Mouse (Mus musculus) neutrophil, adult 5-6 weeks (primary cell): ENCODE data around the gene Gm49405. TPM values are rescaled to one million over a fixed set of nuclear protein-coding genes. Genes with fewer than 3 reads are reported as not detected.
"Not testable (repeated sequence)": the region's sequence is repeated elsewhere in the genome, so short reads cannot be mapped to it uniquely, and the experiment has no call there.

Source experiments
- ATAC-seq: fragments of 151-379, 151-347 bp; 2 replicates; pipeline ENCODE4 v1.8.0; 2017; ENCODE audit warnings: mild to moderate bottlenecking, moderate TSS enrichment; ENCODE audit not compliant: insufficient number of reproducible peaks, poor library complexity, low FRiP score, severe bottlenecking; ENCODE audit errors: extremely low read depth
- total RNA-seq: library from RNA; stranded (forward); fragments of 200-1000 nt; gene quantifications from 2 replicates; pipeline ENCODE4 v1.2.3, GENCODE M21; 2017

The Gm49405 gene
- 6.2 and 7.5 TPM in 2 replicates for total RNA-seq

GRCm38 (mm10) chr19:4000119-4000900 lies at the start of gene Gm49405, which contains the start of gene Nudt8:
Gene Gm49405, plus strand, starts transcription at chr19:4000626.
Gene Nudt8, plus strand, starts transcription at chr19:4000580.
- peak; percentile 89 for ATAC-seq

GRCm38 (mm10) chr19:3951461-3951860 lies 49.0 kb upstream of the Gm49405 start:
- ATAC-seq = peak; percentile 44

GRCm38 (mm10) chr19:3952099-3952498 lies 48.3 kb upstream of the Gm49405 start:
- no peak for ATAC-seq

- no peak for ATAC-seq
Measured at GRCm38 (mm10) chr19:3955033-3955432, 45.4 kb upstream of the Gm49405 start.

- no peak for ATAC-seq
Measured at GRCm38 (mm10) chr19:3955804-3956203, 44.6 kb upstream of the Gm49405 start.

GRCm38 (mm10) chr19:3957296-3958036 lies 43.0 kb upstream of the Gm49405 start:
- 0 out of 2 replicates have a peak, but pooled peaks have one; percentile 21 for ATAC-seq

GRCm38 (mm10) chr19:3958470-3958869 lies 42.0 kb upstream of the Gm49405 start, which contains the start of gene Aldh3b3:
Gene Aldh3b3, plus strand, starts transcription at chr19:3958645.
- no peak for ATAC-seq

GRCm38 (mm10) chr19:3959030-3959429 lies 41.4 kb upstream of the Gm49405 start:
- no peak for ATAC-seq

GRCm38 (mm10) chr19:3960211-3960610 lies 40.2 kb upstream of the Gm49405 start:
- no peak for ATAC-seq

GRCm38 (mm10) chr19:3961805-3962204 lies 38.6 kb upstream of the Gm49405 start:
- not testable (repeated sequence) for ATAC-seq

GRCm38 (mm10) chr19:3962469-3962868 lies 38.0 kb upstream of the Gm49405 start:
- no peak for ATAC-seq

- no peak for ATAC-seq
Measured at GRCm38 (mm10) chr19:3964030-3964429, 36.4 kb upstream of the Gm49405 start.

GRCm38 (mm10) chr19:3966330-3967075 lies 33.9 kb upstream of the Gm49405 start:
- no peak for ATAC-seq

GRCm38 (mm10) chr19:3967258-3967657 lies 33.2 kb upstream of the Gm49405 start:
- ATAC-seq = no peak

- ATAC-seq = no peak
Measured at GRCm38 (mm10) chr19:3972229-3972628, 28.2 kb upstream of the Gm49405 start, which contains the start of gene Aldh3b2. Gene Aldh3b2, plus strand, starts transcription at chr19:3972328.

GRCm38 (mm10) chr19:3974608-3975007 lies 25.8 kb upstream of the Gm49405 start:
- not testable (repeated sequence) for ATAC-seq

GRCm38 (mm10) chr19:3975866-3976265 lies 24.6 kb upstream of the Gm49405 start:
- no peak for ATAC-seq

GRCm38 (mm10) chr19:3980309-3980708 lies 20.1 kb upstream of the Gm49405 start:
- peak; percentile 68 for ATAC-seq

- ATAC-seq = no peak
Measured at GRCm38 (mm10) chr19:3980917-3981316, 19.5 kb upstream of the Gm49405 start.
